Mouse (Mus musculus): ENCODE measurements around the gene Kdsr.

Kdsr gene

DNA sequence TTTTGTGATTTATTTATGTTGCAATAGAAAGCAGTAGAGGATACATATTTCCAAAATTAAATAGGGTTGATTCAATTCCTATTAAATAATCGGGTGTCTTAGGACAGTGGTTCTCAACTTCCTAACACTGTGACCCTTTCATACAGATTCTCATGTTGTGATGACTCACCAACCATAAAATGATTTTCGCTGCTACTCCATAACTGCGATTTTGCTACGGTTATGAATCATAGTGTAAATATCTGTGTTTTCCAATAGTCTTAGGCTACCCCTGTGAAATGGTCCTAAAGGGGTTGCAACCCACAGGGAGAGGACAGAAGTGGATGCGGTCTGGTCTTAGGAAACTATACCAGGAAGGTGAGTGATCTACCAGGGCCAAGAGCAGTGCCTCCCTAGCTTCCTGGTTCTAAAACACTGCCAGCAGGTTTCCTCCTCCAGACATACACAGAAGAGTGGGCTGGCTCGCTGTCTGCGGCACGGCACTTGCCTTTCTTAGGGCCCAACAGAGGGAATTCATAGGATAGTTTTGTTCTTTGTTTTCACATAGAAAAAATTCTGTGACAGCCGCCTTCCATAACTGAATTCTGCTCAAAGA, 58.9 kb downstream of the Kdsr start:
- ATAC-seq (ENCODE audit: insufficient number of reproducible peaks, low FRiP score, low TSS enrichment): no peak

DNA sequence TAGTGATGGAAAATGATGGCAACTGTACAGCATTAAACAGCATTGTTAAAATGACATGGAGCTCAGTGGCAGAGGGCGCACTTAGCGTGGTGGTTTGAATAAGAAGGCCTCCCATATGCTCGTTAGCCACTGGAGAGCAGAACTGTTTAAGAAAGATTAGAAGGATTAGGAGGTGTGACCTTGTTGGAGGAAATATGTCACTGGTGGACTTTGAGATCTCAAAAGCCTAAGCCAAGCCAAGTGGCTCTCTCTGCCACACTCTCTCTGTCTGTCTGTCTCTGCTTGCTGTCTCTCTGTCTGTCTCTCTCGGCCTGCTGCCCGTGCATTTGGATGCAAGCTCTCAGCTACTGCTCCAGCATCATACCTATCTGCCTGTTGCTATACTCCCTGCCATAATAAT, 63.1 kb downstream of the Kdsr start:
- no peak for ATAC-seq (ENCODE audit: insufficient number of reproducible peaks, low FRiP score, low TSS enrichment)

DNA sequence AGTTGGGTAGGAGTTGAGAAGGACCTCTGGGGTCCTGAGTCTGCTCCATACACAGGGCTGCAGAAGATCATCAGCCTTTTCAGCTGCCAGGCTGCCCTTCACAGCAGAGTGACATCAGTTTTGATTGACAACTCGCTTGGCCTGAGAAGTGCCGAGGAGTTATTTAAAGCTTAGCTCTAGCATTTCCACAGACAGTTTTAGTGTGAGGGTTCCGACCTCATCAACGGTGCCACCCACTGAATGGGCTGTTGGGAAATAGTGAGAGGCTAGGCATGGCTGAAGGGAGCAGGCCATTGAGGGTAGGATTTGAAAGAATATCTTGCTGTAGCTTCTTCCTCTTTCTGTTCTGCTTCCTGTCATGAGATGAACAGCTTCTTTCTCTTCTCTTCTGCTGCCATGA, 63.9 kb downstream of the Kdsr start:
- ATAC-seq (ENCODE audit: insufficient number of reproducible peaks, low FRiP score, low TSS enrichment): no peak

DNA sequence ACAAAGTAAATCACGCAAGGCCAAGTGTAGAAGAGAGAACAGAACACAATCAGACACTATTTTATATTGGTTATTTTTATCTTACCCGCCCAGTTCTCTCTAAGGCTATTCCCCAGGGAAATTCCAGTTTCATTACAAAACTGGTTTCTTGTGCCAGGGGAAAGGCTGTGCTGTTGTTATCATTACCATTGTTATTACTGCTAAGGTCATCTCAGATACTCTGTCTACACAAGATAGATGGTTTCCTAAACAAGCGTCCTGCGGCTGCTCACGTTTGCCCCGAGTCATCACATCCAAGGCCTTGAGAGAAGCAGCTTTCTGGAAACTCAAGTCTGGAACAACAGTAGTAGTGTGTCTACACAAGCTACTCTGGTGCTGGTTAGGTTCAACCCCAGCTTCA, 65.2 kb downstream of the Kdsr start:
- ATAC-seq (ENCODE audit: insufficient number of reproducible peaks, low FRiP score, low TSS enrichment): no peak

DNA sequence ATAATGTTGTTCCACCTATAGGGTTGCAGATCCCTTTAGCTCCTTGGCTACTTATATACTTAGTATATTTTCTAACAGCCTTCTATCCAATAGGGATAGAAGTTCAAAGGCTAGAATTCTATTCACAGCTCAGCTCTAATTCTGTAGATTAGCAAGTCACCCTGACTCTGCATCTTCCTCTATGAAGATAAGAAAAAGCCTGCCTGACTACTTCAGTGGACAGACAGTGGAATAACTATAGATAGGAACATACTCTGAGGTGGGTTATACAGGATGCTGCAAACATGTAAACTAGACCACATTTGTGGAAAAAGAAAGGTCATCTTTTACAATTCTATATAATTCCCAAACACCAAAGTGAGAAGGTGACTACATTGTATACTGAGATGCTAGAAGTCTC, 66.9 kb downstream of the Kdsr start:
- ATAC-seq (ENCODE audit: insufficient number of reproducible peaks, low FRiP score, low TSS enrichment): no peak

DNA sequence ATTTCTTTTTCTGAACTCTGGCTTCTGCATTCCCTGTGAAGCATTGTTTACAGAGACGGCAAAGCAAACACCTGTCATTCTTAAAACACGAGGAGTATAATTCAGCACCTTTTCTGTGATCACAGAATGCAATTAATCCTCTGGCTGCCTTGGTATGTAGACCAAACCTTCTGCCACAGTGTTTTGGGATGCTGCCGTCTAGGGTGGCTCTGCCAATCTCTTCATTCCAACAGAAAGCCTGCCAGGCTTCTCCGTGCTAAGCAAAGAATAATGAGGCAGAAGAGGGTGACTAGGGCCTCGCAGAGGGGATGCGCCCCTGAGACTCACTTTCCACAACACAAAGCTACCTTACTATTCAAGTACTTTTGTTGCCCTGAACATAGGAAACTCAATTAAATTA, 68.6 kb downstream of the Kdsr start:
- ATAC-seq (ENCODE audit: insufficient number of reproducible peaks, low FRiP score, low TSS enrichment): 0 out of 2 replicates have a peak, but pooled peaks have one; percentile 41

DNA sequence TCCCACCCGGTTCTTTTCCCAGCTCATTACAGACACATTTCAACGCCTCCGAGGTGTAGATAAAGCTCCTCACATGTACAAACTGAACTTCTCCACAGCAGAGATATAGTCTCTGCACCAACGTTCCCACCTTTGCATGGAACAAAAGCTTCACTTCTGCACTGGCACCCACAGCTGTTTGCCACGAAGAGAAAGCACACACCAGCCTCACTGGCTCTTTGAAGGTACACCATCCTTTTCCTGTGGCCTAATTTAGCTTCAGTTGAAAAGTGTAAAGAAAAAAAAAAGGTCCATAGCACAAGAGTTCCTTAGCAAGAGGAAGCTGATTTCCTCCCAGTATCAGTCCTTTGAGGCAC, 71.4 kb downstream of the Kdsr start:
- ATAC-seq (ENCODE audit: insufficient number of reproducible peaks, low FRiP score, low TSS enrichment): no peak

DNA sequence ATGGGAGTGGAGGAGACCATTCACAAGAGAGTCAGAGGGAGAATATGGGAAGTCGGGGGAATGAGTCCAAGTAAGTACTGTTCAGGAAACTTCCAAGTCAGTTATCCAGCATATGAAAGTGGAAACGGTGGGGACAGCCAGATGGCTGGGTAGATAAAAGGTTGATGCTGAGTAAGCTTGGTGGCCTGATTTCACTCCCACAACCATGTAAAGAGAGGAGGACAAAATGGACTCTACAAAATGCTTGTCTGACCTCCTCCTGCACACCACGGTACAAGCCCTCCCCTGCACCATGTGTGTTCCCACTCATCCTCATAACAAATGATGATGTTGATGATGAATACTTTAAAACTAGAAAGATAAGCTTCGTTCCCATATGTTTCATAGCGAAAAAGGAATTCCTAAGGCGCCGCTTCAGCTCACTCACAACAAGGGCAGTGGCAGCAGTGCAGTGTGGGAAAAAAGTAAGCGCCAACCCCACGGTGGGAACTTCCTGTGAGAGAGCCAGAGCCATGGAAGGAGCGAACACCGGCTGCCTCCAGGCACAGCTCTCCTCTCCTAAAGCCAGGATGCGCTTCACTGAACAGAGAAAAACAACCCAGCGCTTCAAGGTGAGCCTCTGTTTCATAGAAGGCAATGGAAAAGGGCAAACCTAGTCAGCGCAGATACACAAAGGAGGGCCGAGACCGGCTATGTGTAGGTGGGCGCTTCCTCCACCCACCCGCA, 71.9 kb downstream of the Kdsr start:
- no peak for ATAC-seq (ENCODE audit: insufficient number of reproducible peaks, low FRiP score, low TSS enrichment)

DNA sequence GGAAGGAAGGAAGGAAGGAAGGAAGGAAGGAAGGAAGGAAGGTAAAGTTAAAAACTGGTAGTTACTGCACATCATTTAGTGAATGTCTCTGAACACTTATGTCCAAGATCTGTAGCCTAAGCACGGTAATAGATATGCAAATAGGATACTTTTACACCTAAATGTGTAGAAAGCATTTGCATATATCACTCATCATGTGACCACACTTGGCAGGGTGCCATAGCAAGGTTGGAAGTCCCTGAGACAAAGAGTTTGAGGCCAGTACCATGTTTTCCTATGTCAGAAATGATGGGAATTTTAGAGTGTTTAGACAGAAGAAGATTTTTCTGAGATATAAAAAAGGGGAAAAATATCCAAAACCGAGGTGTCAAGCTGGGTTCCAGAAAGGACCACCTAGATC, 73.8 kb downstream of the Kdsr start:
- no peak for ATAC-seq (ENCODE audit: insufficient number of reproducible peaks, low FRiP score, low TSS enrichment)

DNA sequence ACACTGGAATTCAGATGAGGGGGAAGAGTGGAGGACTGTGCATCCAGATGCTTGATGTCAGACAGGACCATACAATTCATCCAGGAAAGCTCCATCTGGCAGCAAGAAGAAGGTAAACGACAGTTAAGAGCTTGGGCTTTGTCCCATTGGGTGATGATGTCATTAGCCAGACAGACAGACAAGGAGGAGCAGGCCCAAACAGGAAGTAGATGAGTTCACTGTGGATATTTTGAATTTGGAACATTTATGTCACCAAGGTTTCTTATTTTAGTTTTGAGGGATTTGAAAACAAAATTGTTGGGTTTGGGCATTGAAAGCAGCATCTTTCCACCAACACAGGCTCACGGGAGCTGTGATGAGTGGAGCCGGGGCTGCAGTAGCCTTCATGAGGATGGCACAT, 75.0 kb downstream of the Kdsr start:
- ATAC-seq (ENCODE audit: insufficient number of reproducible peaks, low FRiP score, low TSS enrichment): no peak

DNA sequence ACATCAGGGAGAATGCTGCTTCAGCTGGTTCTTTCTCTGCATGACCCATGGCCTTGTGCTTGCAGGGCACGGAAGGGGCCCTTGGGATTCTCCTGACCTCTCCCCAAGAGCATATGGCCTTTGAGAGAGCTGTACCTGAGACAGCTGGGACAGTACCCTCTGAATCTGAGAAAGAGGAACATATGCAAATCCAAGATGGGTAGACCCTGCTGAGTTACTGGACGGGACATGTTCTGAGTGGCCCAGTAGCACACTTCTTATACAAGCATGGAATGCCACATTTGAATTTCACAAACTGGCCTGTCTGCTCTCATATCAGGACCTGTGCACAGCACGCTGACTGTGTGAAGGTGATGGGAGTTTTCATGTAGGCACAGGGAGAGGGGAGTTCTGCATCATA, 76.7 kb downstream of the Kdsr start:
- no peak for ATAC-seq (ENCODE audit: insufficient number of reproducible peaks, low FRiP score, low TSS enrichment)

DNA sequence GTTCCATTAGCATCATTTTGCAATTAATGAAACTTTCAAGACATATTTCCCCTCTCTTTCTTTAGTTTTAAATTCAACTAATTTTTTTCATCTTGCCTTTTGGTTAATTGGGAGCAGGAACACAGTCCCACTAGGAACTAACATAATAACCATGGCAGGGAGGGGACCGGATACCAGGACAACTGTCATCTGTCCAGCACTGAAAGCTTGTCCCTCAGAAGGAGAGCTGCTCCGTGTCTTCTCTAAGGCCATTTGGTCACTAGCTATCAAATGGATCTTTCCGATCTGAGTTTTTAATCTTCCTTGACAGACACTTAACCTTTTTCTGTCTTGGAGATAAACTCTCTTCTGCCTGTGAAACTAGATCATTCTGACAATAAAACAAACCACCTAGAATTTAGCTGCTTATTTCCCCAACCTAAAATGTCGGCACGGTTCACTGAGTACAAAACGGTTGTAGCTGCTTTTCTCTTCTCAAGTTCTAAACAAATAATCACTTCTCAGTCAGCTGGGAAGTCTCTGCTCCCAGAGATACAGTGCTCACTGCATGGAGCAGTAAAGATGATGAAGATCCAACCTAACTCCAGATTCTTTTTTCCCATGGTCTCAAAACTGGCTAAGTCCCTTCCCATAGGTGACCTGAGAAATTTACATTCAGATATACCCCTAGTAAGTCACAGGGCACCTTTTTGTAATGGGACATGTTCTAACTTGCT, 79.6 kb downstream of the Kdsr start:
- ATAC-seq (ENCODE audit: insufficient number of reproducible peaks, low FRiP score, low TSS enrichment): no peak

DNA sequence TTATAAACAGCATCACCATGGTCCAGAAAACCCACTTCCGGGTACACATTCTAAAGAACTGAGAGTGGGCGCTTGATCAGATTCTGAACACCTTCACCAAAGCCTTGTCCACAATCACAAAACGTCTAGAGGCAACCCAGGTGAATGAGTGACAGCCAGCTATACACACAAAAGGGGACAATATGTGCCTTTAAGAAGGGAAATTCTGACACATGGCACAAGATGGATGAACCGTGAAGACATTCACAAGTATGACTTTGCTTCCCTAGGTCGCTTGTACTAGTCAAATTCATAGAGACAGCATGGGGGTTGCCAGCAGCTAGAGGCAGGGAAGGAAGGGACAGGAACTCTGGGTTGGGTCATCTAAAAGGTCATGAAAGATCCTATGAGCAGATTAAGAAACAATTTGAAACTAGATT, 81.5 kb downstream of the Kdsr start:
- ATAC-seq (ENCODE audit: insufficient number of reproducible peaks, low FRiP score, low TSS enrichment): no peak
